Mouse (Mus musculus): ENCODE data around the gene Mael.

- TF ChIP-seq POLR2A (IDR thresholded peaks at IDR 0.05; ENCODE audit: low read depth, low read length) (no peak), CTCF (IDR thresholded peaks at IDR 0.05; ENCODE audit: extremely low read depth, insufficient read length, insufficient replicate concordance, low read depth, low read length) (no peak)
Measured at GRCm38 (mm10) chr1:166164580-166164979, 74.0 kb downstream of the Mael start.

Data from small intestine, adult 2 months (tissue).